Mouse (Mus musculus) embryonic facial prominence, embryonic 13.5 days (tissue): ENCODE measurements at regions not wholly inside any gene's neighbourhood (a gene's known extent, or its start where the extent isn't known, plus 50 kb on each side); places are given as distances from the start of the nearest gene placed in this dataset.

Experiments used
- ATAC-seq: fragments of 200-750 bp; cut with Nextera tagmentation; 2 replicates; pipeline ENCODE4 v1.8.0; 2017; ENCODE audit warnings: low read depth; ENCODE audit not compliant: insufficient number of reproducible peaks, insufficient read depth, low FRiP score, low TSS enrichment
- H3K27ac ChIP-seq: fragments of 300-500 bp; sonication (generic); 2 replicates; pipeline ENCODE4 v1.5.1; 2015; ENCODE audit warnings: moderate library complexity, mild to moderate bottlenecking, inconsistent platforms
- H3K27me3 ChIP-seq: fragments of 300-500 bp; sonication (generic); 2 replicates; pipeline ENCODE4 v1.6.1; 2015; ENCODE audit warnings: mild to moderate bottlenecking, inconsistent platforms
- H3K36me3 ChIP-seq: fragments of 300-500 bp; sonication (generic); 2 replicates; pipeline ENCODE4 v1.6.1; 2015; ENCODE audit warnings: mild to moderate bottlenecking, inconsistent platforms
- H3K4me1 ChIP-seq: fragments of 300-500 bp; sonication (generic); 2 replicates; pipeline ENCODE4 v1.6.1; 2015; ENCODE audit warnings: inconsistent platforms
- H3K4me2 ChIP-seq: fragments of 300-500 bp; sonication (generic); 2 replicates; pipeline ENCODE4 v1.6.1; 2015; ENCODE audit warnings: moderate library complexity, mild to moderate bottlenecking, inconsistent platforms
- H3K4me3 ChIP-seq: fragments of 300-500 bp; sonication (generic); 2 replicates; pipeline ENCODE4 v1.5.1; 2015; ENCODE audit warnings: mild to moderate bottlenecking, inconsistent platforms
- H3K9ac ChIP-seq: fragments of 300-500 bp; sonication (generic); 2 replicates; pipeline ENCODE4 v1.6.1; 2015; ENCODE audit warnings: mild to moderate bottlenecking, inconsistent platforms
- H3K9me3 ChIP-seq: fragments of 300-500 bp; sonication (generic); 2 replicates; pipeline ENCODE4 v1.6.1; 2016; ENCODE audit warnings: inconsistent platforms
- WGBS: fragments of 180-500 bp; shearing (Covaris S2); methylation state at CpG from one replicate; pipeline ENCODE4 v1.1.7; 2015; ENCODE audit warnings: mixed read lengths; 5-methylcytosine and 5-hydroxymethylcytosine counted together

- H3K9ac ChIP-seq: no peak overlapping the region
- H3K9me3 ChIP-seq: no peaks in the 10 kb centered on the region
- no peak overlapping the region for H3K27ac ChIP-seq
- WGBS: 67% methylated on average over 3 of the region's 3 CpGs
- ATAC-seq: no peak
- H3K4me2 ChIP-seq: no peak overlapping the region
- peaks cover 17% of the 10 kb centered on the region for H3K4me1 ChIP-seq
- H3K4me3 ChIP-seq: no peak overlapping the region
- H3K27me3 ChIP-seq: no peaks in the 10 kb centered on the region
- H3K36me3 ChIP-seq: no peaks in the 10 kb centered on the region
These were observed 73.8 kb upstream of the Hes1 start for GRCm38 (mm10) chr16:29990393-29990792.

- WGBS: 63% methylated on average over 9 of the region's 9 CpGs
- Histone ChIP-seq H3K9me3 (no peaks in the 10 kb centered on the region), H3K4me1 (peaks cover 23% of the 10 kb centered on the region), H3K4me2 (no peak overlapping the region), H3K27ac (no peak overlapping the region), H3K36me3 (no peaks in the 10 kb centered on the region), H3K4me3 (no peak overlapping the region), H3K27me3 (no peaks in the 10 kb centered on the region), H3K9ac (no peak overlapping the region)
- ATAC-seq: no peak
These were observed 73.2 kb upstream of the Hes1 start for GRCm38 (mm10) chr16:29990795-29991587.

- Histone ChIP-seq H3K9ac (no peak overlapping the region), H3K4me1 (peaks cover 32% of the 10 kb centered on the region), H3K4me3 (no peak overlapping the region), H3K27me3 (no peaks in the 10 kb centered on the region), H3K27ac (no peak overlapping the region), H3K4me2 (no peak overlapping the region), H3K36me3 (no peaks in the 10 kb centered on the region), H3K9me3 (no peaks in the 10 kb centered on the region)
- WGBS: 75% methylated on average over 8 of the region's 8 CpGs
- no peak for ATAC-seq
These were observed 72.3 kb upstream of the Hes1 start for GRCm38 (mm10) chr16:29991876-29992380.

GRCm38 (mm10) chr16:29993111-29993510 lies 71.1 kb upstream of the Hes1 start:
- 73% methylated on average over 7 of the region's 7 CpGs for WGBS
- no peaks in the 10 kb centered on the region for H3K36me3 ChIP-seq
- H3K27ac ChIP-seq: no peak overlapping the region
- H3K27me3 ChIP-seq: no peaks in the 10 kb centered on the region
- peaks cover 35% of the 10 kb centered on the region for H3K4me1 ChIP-seq
- no peak overlapping the region for H3K4me3 ChIP-seq
- no peaks in the 10 kb centered on the region for H3K9me3 ChIP-seq
- no peak overlapping the region for H3K4me2 ChIP-seq
- no peak for ATAC-seq
- no peak overlapping the region for H3K9ac ChIP-seq

GRCm38 (mm10) chr16:29993535-29993934 lies 70.6 kb upstream of the Hes1 start:
- H3K9ac ChIP-seq: no peak overlapping the region
- peaks cover 35% of the 10 kb centered on the region for H3K4me1 ChIP-seq
- ATAC-seq: no peak

GRCm38 (mm10) chr16:29996139-29997069 lies 67.8 kb upstream of the Hes1 start:
- ATAC-seq: 0 out of 2 replicates have a peak, but pooled peaks have one; percentile 7
- Histone ChIP-seq H3K27ac (peak overlapping the region; percentile 73), H3K4me1 (peaks cover 32% of the 10 kb centered on the region), H3K9me3 (no peaks in the 10 kb centered on the region), H3K4me2 (peak overlapping the region; percentile 34; the same call in 1 of the 2 replicates), H3K4me3 (no peak overlapping the region), H3K36me3 (no peaks in the 10 kb centered on the region), H3K27me3 (no peaks in the 10 kb centered on the region), H3K9ac (no peak overlapping the region)
- WGBS: 7% methylated on average over 12 of the region's 12 CpGs

More at GRCm38 (mm10) chr16:29993535-29993934, 70.6 kb upstream of the Hes1 start:
- H3K27ac ChIP-seq: no peak overlapping the region
- H3K27me3 ChIP-seq: no peaks in the 10 kb centered on the region
- no peak overlapping the region for H3K4me2 ChIP-seq
- no peaks in the 10 kb centered on the region for H3K9me3 ChIP-seq
- H3K4me3 ChIP-seq: no peak overlapping the region
- 65% methylated on average over 6 of the region's 6 CpGs for WGBS
- no peaks in the 10 kb centered on the region for H3K36me3 ChIP-seq

- H3K4me1 ChIP-seq: peaks cover 20% of the 10 kb centered on the region
- WGBS: 68% methylated on average over 2 of the region's 2 CpGs
- no peak overlapping the region for H3K4me2 ChIP-seq
- H3K4me3 ChIP-seq: no peak overlapping the region
- no peak for ATAC-seq
- H3K27me3 ChIP-seq: no peaks in the 10 kb centered on the region
- H3K9me3 ChIP-seq: no peaks in the 10 kb centered on the region
- no peaks in the 10 kb centered on the region for H3K36me3 ChIP-seq
- no peak overlapping the region for H3K27ac ChIP-seq
- no peak overlapping the region for H3K9ac ChIP-seq
These were observed 64.0 kb upstream of the Hes1 start for GRCm38 (mm10) chr16:30000166-30000565.

- no peaks in the 10 kb centered on the region for H3K36me3 ChIP-seq
- H3K4me1 ChIP-seq: peaks cover 41% of the 10 kb centered on the region
- no peak overlapping the region for H3K4me2 ChIP-seq
- no peak overlapping the region for H3K9ac ChIP-seq
- no peak overlapping the region for H3K27ac ChIP-seq
- WGBS: 46% methylated on average over 3 of the region's 3 CpGs
- no peaks in the 10 kb centered on the region; the same call in 1 of the 2 replicates for H3K27me3 ChIP-seq
- no peaks in the 10 kb centered on the region for H3K9me3 ChIP-seq
- ATAC-seq: no peak
- H3K4me3 ChIP-seq: no peak overlapping the region
These were observed 59.1 kb upstream of the Hes1 start for GRCm38 (mm10) chr16:30005124-30005523.

- H3K27me3 ChIP-seq: no peaks in the 10 kb centered on the region; the same call in 1 of the 2 replicates
- no peak overlapping the region for H3K9ac ChIP-seq
- no peak for ATAC-seq
- peak overlapping the region; percentile 39; the same call in 1 of the 2 replicates for H3K27ac ChIP-seq
- no peak overlapping the region for H3K4me2 ChIP-seq
- H3K36me3 ChIP-seq: no peaks in the 10 kb centered on the region
- no peak overlapping the region for H3K4me3 ChIP-seq
- H3K9me3 ChIP-seq: no peaks in the 10 kb centered on the region
- WGBS: 23% methylated on average over 4 of the region's 4 CpGs
- peaks cover 43% of the 10 kb centered on the region for H3K4me1 ChIP-seq
These were observed 57.4 kb upstream of the Hes1 start for GRCm38 (mm10) chr16:30006826-30007225.

GRCm38 (mm10) chr16:30008451-30009357 lies 55.5 kb upstream of the Hes1 start:
- Histone ChIP-seq H3K4me2 (peak overlapping the region; percentile 88), H3K36me3 (no peaks in the 10 kb centered on the region), H3K27ac (peak overlapping the region; percentile 81), H3K4me3 (peak overlapping the region; percentile 48), H3K9ac (peak overlapping the region; percentile 66), H3K27me3 (no peaks in the 10 kb centered on the region; the same call in 1 of the 2 replicates), H3K4me1 (peaks cover 43% of the 10 kb centered on the region), H3K9me3 (no peaks in the 10 kb centered on the region)
- ATAC-seq: peak; percentile 91
- whole genome bisulfite sequencing: under 1% methylated on average over 56 of the region's 62 CpGs
